Mouse (Mus musculus): ENCODE data around the gene Rpp25. TPM values are rescaled to one million over a fixed set of nuclear protein-coding genes. Genes with fewer than 3 reads are reported as not detected.

Gene Rpp25
- polyA plus RNA-seq, 1 experiment: 8.2 TPM

GRCm38 (mm10) chr9:57553119-57553518, 49.3 kb downstream of the Rpp25 start:
- no peak for TF ChIP-seq POLR2A (IDR thresholded peaks at IDR 0.05; ENCODE audit: borderline replicate concordance, control insufficient read depth, low read depth, low read length)
- no peak for TF ChIP-seq CTCF (IDR thresholded peaks at IDR 0.05; ENCODE audit: control insufficient read depth, insufficient read depth, low read length)
- H3K4me3 ChIP-seq (replicated peaks; ENCODE audit: control insufficient read depth, low read depth, low read length): no peak overlapping the region
- no peak overlapping the region for H3K27ac ChIP-seq (ENCODE audit: control insufficient read depth, insufficient read depth, low read depth, low read length, poor library complexity)
- H3K4me1 ChIP-seq (ENCODE audit: control insufficient read depth, insufficient read depth, low read length): peaks cover 3% of the 10 kb centered on the region; the same call in 1 of the 2 replicates
- WGBS: 77% methylated on average over 11 of the region's 11 CpGs

GRCm38 (mm10) chr9:57554753-57555152, 50.9 kb downstream of the Rpp25 start:
- peaks cover 3% of the 10 kb centered on the region; the same call in 1 of the 2 replicates for H3K4me1 ChIP-seq (ENCODE audit: control insufficient read depth, insufficient read depth, low read length)
- H3K4me3 ChIP-seq (replicated peaks; ENCODE audit: control insufficient read depth, low read depth, low read length): no peak overlapping the region
- no peak overlapping the region for H3K27ac ChIP-seq (ENCODE audit: control insufficient read depth, insufficient read depth, low read depth, low read length, poor library complexity)
- no peak for TF ChIP-seq POLR2A (IDR thresholded peaks at IDR 0.05; ENCODE audit: borderline replicate concordance, control insufficient read depth, low read depth, low read length)
- TF ChIP-seq CTCF (IDR thresholded peaks at IDR 0.05; ENCODE audit: control insufficient read depth, insufficient read depth, low read length): no peak
- 84% methylated on average over 3 of the region's 3 CpGs for WGBS

Other genes starting within 250 kb of the Rpp25 start
- 31.0 and 34.4 TPM in 2 replicates for gene 1700017B05Rik, start 241.4 kb upstream of the Rpp25 start, polyA plus RNA-seq (2011; ENCODE audit: insufficient read depth, insufficient read length, low replicate concordance, missing spikeins)
- 31.1 and 49.4 TPM in 2 replicates for gene Ppcdc, start 63.9 kb upstream of the Rpp25 start, polyA plus RNA-seq (2011; ENCODE audit: insufficient read depth, insufficient read length, low replicate concordance, missing spikeins)
- gene Scamp5, start 36.0 kb upstream of the Rpp25 start, polyA plus RNA-seq (2011; ENCODE audit: insufficient read depth, insufficient read length, low replicate concordance, missing spikeins): 5.5 and 7.5 TPM in 2 replicates
- gene Cox5a, start 17.2 kb downstream of the Rpp25 start, polyA plus RNA-seq (2011; ENCODE audit: insufficient read depth, insufficient read length, low replicate concordance, missing spikeins): 158 and 215 TPM in 2 replicates
- 8.4 and 10.3 TPM in 2 replicates for gene Fam219b, start 33.5 kb downstream of the Rpp25 start, polyA plus RNA-seq (2011; ENCODE audit: insufficient read depth, insufficient read length, low replicate concordance, missing spikeins)
- 11.7 and 17.8 TPM in 2 replicates for gene Mpi, start 48.7 kb downstream of the Rpp25 start, polyA plus RNA-seq (2011; ENCODE audit: insufficient read depth, insufficient read length, low replicate concordance, missing spikeins)
- gene Scamp2, start 56.9 kb downstream of the Rpp25 start, polyA plus RNA-seq (2011; ENCODE audit: insufficient read depth, insufficient read length, low replicate concordance, missing spikeins): 21.3 and 46.4 TPM in 2 replicates
- gene Ulk3, start 85.4 kb downstream of the Rpp25 start, polyA plus RNA-seq (2011; ENCODE audit: insufficient read depth, insufficient read length, low replicate concordance, missing spikeins): 17.8 and 35.6 TPM in 2 replicates
- gene Cplx3, start 102.3 kb downstream of the Rpp25 start, polyA plus RNA-seq (2011; ENCODE audit: insufficient read depth, insufficient read length, low replicate concordance, missing spikeins): not detected in 2 replicates
- 0.65 TPM in 1 of 2 replicates, not detected in the other for gene Lman1l, start 116.7 kb downstream of the Rpp25 start, polyA plus RNA-seq (2011; ENCODE audit: insufficient read depth, insufficient read length, low replicate concordance, missing spikeins)
- 45.4 and 99.8 TPM in 2 replicates for gene Csk, start 149.6 kb downstream of the Rpp25 start, polyA plus RNA-seq (2011; ENCODE audit: insufficient read depth, insufficient read length, low replicate concordance, missing spikeins)
- gene Cyp1a2, start 179.7 kb downstream of the Rpp25 start, polyA plus RNA-seq (2011; ENCODE audit: insufficient read depth, insufficient read length, low replicate concordance, missing spikeins): 1.5 and 9.3 TPM in 2 replicates
- not detected in 2 replicates for gene Cyp1a1, start 183.9 kb downstream of the Rpp25 start, polyA plus RNA-seq (2011; ENCODE audit: insufficient read depth, insufficient read length, low replicate concordance, missing spikeins)
- 8.3 and 9.1 TPM in 2 replicates for gene Edc3, start 204.5 kb downstream of the Rpp25 start, polyA plus RNA-seq (2011; ENCODE audit: insufficient read depth, insufficient read length, low replicate concordance, missing spikeins)

All from bone marrow, adult 2 months (tissue).